Comparison of ENCODE assay signal across 11 mouse cellular contexts in the genomic region with DNA sequence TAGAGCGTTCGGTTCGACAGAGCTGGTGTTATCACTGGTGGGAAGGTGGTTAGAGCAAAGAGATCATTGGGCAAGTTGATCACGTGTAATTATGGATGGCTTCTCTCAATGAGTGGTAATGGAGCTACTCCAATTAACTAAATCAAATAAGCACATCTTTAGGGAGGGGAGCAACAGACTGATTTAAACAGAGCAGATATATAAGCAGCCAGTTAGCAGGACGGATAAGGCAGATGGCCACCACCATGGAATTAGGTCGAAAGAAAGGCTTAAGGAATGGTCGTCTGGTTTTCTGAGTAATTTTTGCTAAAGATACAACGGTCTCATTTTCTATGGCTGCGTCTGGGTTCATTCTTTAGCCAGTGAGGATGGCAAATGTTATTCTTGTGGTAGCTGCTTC.
"Had no signal": no experiment of that assay in that cellular context is flagged by ENCODE, and none has a peak within 500 bp of the region (broad histone marks: within the 10 kb centered on the region; RNA-seq: fewer than 3 reads in every experiment).

No protein-coding gene starts in this region.

- DNase-seq: right cerebral cortex, adult 18-20 months; right cerebral cortex, postnatal 14 days; right cerebral cortex, postnatal 25 days; right cerebral cortex, postnatal 4 days; spleen, adult 18-20 months; thymus, adult 18-20 months; thymus, adult 2 months; thymus, postnatal 14 days; thymus, postnatal 25 days; thymus, postnatal 36 days; thymus, postnatal 4 days had no signal
